Mouse (Mus musculus): ENCODE measurements at regions not wholly inside any gene's neighbourhood (a gene's known extent, or its start where the extent isn't known, plus 50 kb on each side); places are given as distances from the start of the nearest gene placed in this dataset.

DNA sequence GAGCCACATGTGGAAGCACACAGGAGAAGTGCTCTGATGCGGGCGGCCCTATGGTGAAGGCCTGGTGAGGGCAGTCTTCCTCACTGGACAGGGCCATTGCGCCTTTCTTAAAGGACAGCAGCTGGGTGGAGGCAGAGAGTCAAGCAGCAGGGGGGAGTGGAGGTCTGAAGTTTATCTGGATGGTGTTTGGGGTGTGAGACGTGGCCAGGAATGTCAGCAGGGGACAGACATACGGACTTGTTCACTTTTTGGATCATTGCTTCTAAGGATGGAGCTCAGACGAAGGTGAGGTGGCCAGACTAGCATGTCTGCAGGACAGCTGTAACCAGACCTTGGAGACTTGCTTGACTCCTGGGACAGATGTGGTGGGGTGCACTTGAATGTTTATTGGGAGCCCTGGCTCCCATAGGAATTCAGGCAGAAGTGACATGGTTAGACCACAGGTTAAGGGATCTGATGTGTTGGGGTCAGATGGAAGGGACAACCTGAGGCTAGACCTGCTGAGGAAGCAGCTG, 86.0 kb upstream of the Gm26897 start:
- no peak for TF ChIP-seq CTCF (IDR thresholded peaks at IDR 0.05)
- TF ChIP-seq EP300 (IDR thresholded peaks at IDR 0.05), result no peak

Data from lung, postnatal 0 days (tissue).